Mouse (Mus musculus) liver, embryonic 13.5 days (tissue): Measurements from ENCODE around the gene Smarca4. TPM values are rescaled to one million over a fixed set of nuclear protein-coding genes. Genes with fewer than 3 reads are reported as not detected.

ENCODE experiments used
- ATAC-seq: fragments of 200-750 bp; cut with Nextera tagmentation; 2 replicates; pipeline ENCODE4 v1.8.0; 2017; ENCODE audit warnings: low read depth, mild to moderate bottlenecking, moderate number of reproducible peaks, moderate library complexity
- DNase-seq: peaks from one replicate; pipeline ENCODE4 v3.0.0; 2022
- H3K27ac ChIP-seq: fragments of 300-500 bp; sonication (generic); 2 replicates; pipeline ENCODE4 v1.5.1; 2015; ENCODE audit warnings: moderate library complexity, mild to moderate bottlenecking, inconsistent platforms
- H3K27me3 ChIP-seq: fragments of 300-500 bp; sonication (generic); 2 replicates; pipeline ENCODE4 v1.6.1; 2015; ENCODE audit warnings: mild to moderate bottlenecking, inconsistent platforms
- H3K36me3 ChIP-seq: fragments of 300-500 bp; sonication (generic); 2 replicates; pipeline ENCODE4 v1.6.1; 2015; ENCODE audit warnings: mild to moderate bottlenecking, inconsistent platforms
- H3K4me1 ChIP-seq: fragments of 300-500 bp; sonication (generic); replicated peaks from 2 replicates; pipeline ENCODE4 v1.6.1; 2015; ENCODE audit warnings: inconsistent platforms
- H3K4me2 ChIP-seq: fragments of 300-500 bp; sonication (generic); 2 replicates; pipeline ENCODE4 v1.6.1; 2015; ENCODE audit warnings: inconsistent platforms, mild to moderate bottlenecking, moderate library complexity
- H3K4me3 ChIP-seq: fragments of 300-500 bp; sonication (generic); replicated peaks from 2 replicates; pipeline ENCODE4 v1.5.1; 2015; ENCODE audit warnings: mild to moderate bottlenecking, inconsistent platforms
- H3K9ac ChIP-seq: fragments of 300-500 bp; sonication (generic); 2 replicates; pipeline ENCODE4 v1.6.1; 2015; ENCODE audit warnings: mild to moderate bottlenecking, inconsistent platforms
- H3K9me3 ChIP-seq: fragments of 300-500 bp; sonication (generic); replicated peaks from 2 replicates; pipeline ENCODE4 v1.6.1; 2016; ENCODE audit warnings: inconsistent platforms
- WGBS: fragments of 180-500 bp; shearing (Covaris S2); methylation state at CpG from one replicate; pipeline ENCODE4 v1.1.7; 2015; ENCODE audit not compliant: insufficient replicate concordance; 5-methylcytosine and 5-hydroxymethylcytosine counted together
- polyA plus RNA-seq: library from polyadenylated mRNA; unstranded; fragments of >200 nt; fragmentation: Nextera tagmentation; extraction: Ambion mirVana; gene quantifications from 2 replicates; pipeline ENCODE4 v1.2.1, GENCODE M21; 2015

Gene Smarca4
- polyA plus RNA-seq, 1 experiment from 2014 or later = 26.5 TPM

- Histone ChIP-seq H3K4me3 (no peak overlapping the region), H3K27me3 (no peaks in the 10 kb centered on the region), H3K36me3 (peaks cover 10% of the 10 kb centered on the region), H3K27ac (no peak overlapping the region), H3K4me1 (peaks cover 42% of the 10 kb centered on the region), H3K4me2 (no peak overlapping the region), H3K9me3 (no peaks in the 10 kb centered on the region), H3K9ac (no peak overlapping the region)
- DNase-seq (no peak), ATAC-seq (no peak)
- WGBS = 77% methylated on average over 10 of the region's 10 CpGs
These were observed 9.7 kb downstream of the Smarca4 start for GRCm38 (mm10) chr9:21625342-21626339.

GRCm38 (mm10) chr9:21626571-21626970 lies 10.6 kb downstream of the Smarca4 start:
- peaks cover 37% of the 10 kb centered on the region for H3K4me1 ChIP-seq
- H3K9ac ChIP-seq = no peak overlapping the region
- H3K4me2 ChIP-seq = no peak overlapping the region
- DNase-seq (no peak), ATAC-seq (no peak)
- no peaks in the 10 kb centered on the region for H3K27me3 ChIP-seq
- H3K27ac ChIP-seq = no peak overlapping the region
- H3K36me3 ChIP-seq = peaks cover 15% of the 10 kb centered on the region
- no peak overlapping the region for H3K4me3 ChIP-seq
- no peaks in the 10 kb centered on the region for H3K9me3 ChIP-seq

- 81% methylated on average over 5 of the region's 5 CpGs for WGBS
- H3K36me3 ChIP-seq = peaks cover 8% of the 10 kb centered on the region
- H3K4me3 ChIP-seq = no peak overlapping the region
- no peak for ATAC-seq
- peaks cover 30% of the 10 kb centered on the region for H3K4me1 ChIP-seq
- H3K27ac ChIP-seq = no peak overlapping the region
- no peaks in the 10 kb centered on the region for H3K27me3 ChIP-seq
- no peak overlapping the region for H3K4me2 ChIP-seq
- DNase-seq = no peak
- no peaks in the 10 kb centered on the region for H3K9me3 ChIP-seq
- H3K9ac ChIP-seq = no peak overlapping the region
These were observed 11.3 kb downstream of the Smarca4 start for GRCm38 (mm10) chr9:21627145-21627795.

GRCm38 (mm10) chr9:21630673-21631072 lies 14.7 kb downstream of the Smarca4 start:
- Histone ChIP-seq H3K4me1 (peaks cover 3% of the 10 kb centered on the region; the same call in 1 of the 2 replicates), H3K9ac (no peak overlapping the region), H3K27me3 (no peaks in the 10 kb centered on the region), H3K9me3 (no peaks in the 10 kb centered on the region), H3K36me3 (peaks cover 40% of the 10 kb centered on the region), H3K4me2 (no peak overlapping the region), H3K4me3 (no peak overlapping the region), H3K27ac (no peak overlapping the region)
- DNase-seq (no peak), ATAC-seq (no peak)
- WGBS = 69% methylated on average over 3 of the region's 3 CpGs

GRCm38 (mm10) chr9:21633106-21633505 lies 17.1 kb downstream of the Smarca4 start:
- WGBS = 78% methylated on average over 3 of the region's 3 CpGs
- no peak overlapping the region for H3K27ac ChIP-seq
- no peak for DNase-seq

GRCm38 (mm10) chr9:21635639-21636038 lies 19.7 kb downstream of the Smarca4 start:
- no peak overlapping the region for H3K4me3 ChIP-seq
- no peak overlapping the region for H3K4me2 ChIP-seq
- no peak overlapping the region for H3K27ac ChIP-seq
- DNase-seq = no peak
- H3K9me3 ChIP-seq = no peaks in the 10 kb centered on the region
- peaks cover 87% of the 10 kb centered on the region for H3K36me3 ChIP-seq
- 87% methylated on average over 7 of the region's 7 CpGs for WGBS
- H3K9ac ChIP-seq = no peak overlapping the region
- H3K27me3 ChIP-seq = no peaks in the 10 kb centered on the region
- no peaks in the 10 kb centered on the region for H3K4me1 ChIP-seq
- no peak for ATAC-seq

More at GRCm38 (mm10) chr9:21633106-21633505, 17.1 kb downstream of the Smarca4 start:
- Histone ChIP-seq H3K9me3 (no peaks in the 10 kb centered on the region), H3K36me3 (peaks cover 62% of the 10 kb centered on the region), H3K9ac (no peak overlapping the region), H3K4me3 (no peak overlapping the region), H3K27me3 (no peaks in the 10 kb centered on the region), H3K4me1 (no peaks in the 10 kb centered on the region), H3K4me2 (no peak overlapping the region)
- no peak for ATAC-seq

GRCm38 (mm10) chr9:21639031-21639430 lies 23.1 kb downstream of the Smarca4 start:
- ATAC-seq (no peak), DNase-seq (no peak)
- no peaks in the 10 kb centered on the region for H3K4me1 ChIP-seq
- H3K4me2 ChIP-seq = no peak overlapping the region
- no peaks in the 10 kb centered on the region for H3K9me3 ChIP-seq
- H3K9ac ChIP-seq = no peak overlapping the region
- WGBS = 92% methylated on average over 11 of the region's 11 CpGs
- H3K4me3 ChIP-seq = no peak overlapping the region
- H3K27me3 ChIP-seq = no peaks in the 10 kb centered on the region
- peaks cover 100% of the 10 kb centered on the region for H3K36me3 ChIP-seq
- H3K27ac ChIP-seq = no peak overlapping the region

- DNase-seq = no peak
- H3K4me3 ChIP-seq = no peak overlapping the region
- no peaks in the 10 kb centered on the region for H3K9me3 ChIP-seq
- 89% methylated on average over 3 of the region's 3 CpGs for WGBS
- H3K27me3 ChIP-seq = no peaks in the 10 kb centered on the region
- H3K36me3 ChIP-seq = peaks cover 90% of the 10 kb centered on the region
- H3K9ac ChIP-seq = no peak overlapping the region
- no peaks in the 10 kb centered on the region for H3K4me1 ChIP-seq
- no peak overlapping the region for H3K4me2 ChIP-seq
- no peak for ATAC-seq
- H3K27ac ChIP-seq = no peak overlapping the region
These were observed 30.4 kb downstream of the Smarca4 start for GRCm38 (mm10) chr9:21646366-21646765.

GRCm38 (mm10) chr9:21647721-21648120 lies 31.8 kb downstream of the Smarca4 start:
- H3K27me3 ChIP-seq = no peaks in the 10 kb centered on the region
- H3K4me3 ChIP-seq = no peak overlapping the region
- H3K4me1 ChIP-seq = no peaks in the 10 kb centered on the region
- no peak for ATAC-seq
- H3K27ac ChIP-seq = no peak overlapping the region
- H3K4me2 ChIP-seq = no peak overlapping the region
- peaks cover 87% of the 10 kb centered on the region for H3K36me3 ChIP-seq
- 86% methylated on average over 6 of the region's 6 CpGs for WGBS
- DNase-seq = no peak
- no peaks in the 10 kb centered on the region for H3K9me3 ChIP-seq
- no peak overlapping the region for H3K9ac ChIP-seq

- 84% methylated on average over 5 of the region's 5 CpGs for WGBS
These were observed 36.3 kb downstream of the Smarca4 start for GRCm38 (mm10) chr9:21652263-21652662.

GRCm38 (mm10) chr9:21653253-21653652 lies 37.3 kb downstream of the Smarca4 start:
- H3K27ac ChIP-seq = no peak overlapping the region
- H3K4me2 ChIP-seq = no peak overlapping the region
- H3K4me1 ChIP-seq = no peaks in the 10 kb centered on the region
- H3K9ac ChIP-seq = no peak overlapping the region
- no peak for ATAC-seq
- H3K27me3 ChIP-seq = no peaks in the 10 kb centered on the region
- H3K4me3 ChIP-seq = no peak overlapping the region
- peaks cover 88% of the 10 kb centered on the region for H3K36me3 ChIP-seq
- no peaks in the 10 kb centered on the region for H3K9me3 ChIP-seq
- no peak for DNase-seq
- 64% methylated on average over 2 of the region's 2 CpGs for WGBS

More at GRCm38 (mm10) chr9:21652263-21652662, 36.3 kb downstream of the Smarca4 start:
- H3K9ac ChIP-seq = no peak overlapping the region
- DNase-seq = no peak
- H3K9me3 ChIP-seq = no peaks in the 10 kb centered on the region
- H3K4me3 ChIP-seq = no peak overlapping the region
- H3K27ac ChIP-seq = no peak overlapping the region
- no peak overlapping the region for H3K4me2 ChIP-seq
- H3K4me1 ChIP-seq = no peaks in the 10 kb centered on the region
- H3K36me3 ChIP-seq = peaks cover 89% of the 10 kb centered on the region
- no peaks in the 10 kb centered on the region for H3K27me3 ChIP-seq
- no peak for ATAC-seq
